Mouse (Mus musculus): Measurements from ENCODE around the gene Hist1h4f. TPM values are rescaled to one million over a fixed set of nuclear protein-coding genes. Genes with fewer than 3 reads are reported as not detected.
"Not testable (repeated sequence)": the region's sequence is repeated elsewhere in the genome, so short reads cannot be mapped to it uniquely, and the experiment has no call there.

The Hist1h4f gene
- polyA plus RNA-seq, 1 experiment from 2014 or later, result 3.6 TPM

DNA sequence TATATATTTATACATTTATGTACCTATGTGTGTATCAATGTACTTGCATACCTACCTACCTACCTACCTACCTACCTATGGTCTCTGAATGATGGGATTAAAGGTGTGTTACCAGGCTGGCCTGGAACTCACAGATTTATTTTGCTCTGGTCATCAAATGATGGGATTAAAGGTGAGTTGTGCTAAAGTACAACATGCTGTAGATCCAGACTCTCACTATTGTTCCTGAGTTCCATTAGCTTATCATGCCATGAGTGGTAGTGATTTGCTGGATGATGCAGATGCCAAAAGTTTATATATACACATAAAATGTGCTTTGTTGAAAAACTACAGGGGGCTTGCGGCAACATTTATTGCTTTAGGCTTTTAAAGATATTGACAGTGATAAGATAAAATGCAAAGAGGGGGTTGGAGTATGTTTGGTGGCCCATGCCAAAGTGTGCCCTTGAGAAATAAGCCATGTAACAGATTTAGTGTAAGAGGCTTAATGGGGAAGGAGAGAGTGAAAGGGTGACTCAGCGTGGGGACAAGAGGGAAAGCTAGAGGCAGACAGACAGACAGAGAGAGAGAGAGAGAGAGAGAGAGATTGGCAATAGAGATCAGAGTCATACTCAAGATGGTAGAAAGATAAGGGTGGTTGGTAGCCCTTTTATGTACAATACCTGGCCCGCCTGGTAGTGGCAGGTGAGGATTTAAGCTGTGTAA lies 14.3 kb downstream of the Hist1h4f start:
- H3K27ac ChIP-seq, result peak overlapping the region; percentile 46
- 86% methylated on average over 3 of the region's 3 CpGs for WGBS
- ATAC-seq (ENCODE audit: insufficient number of reproducible peaks, insufficient read depth, low FRiP score, low TSS enrichment, low read depth), result no peak

DNA sequence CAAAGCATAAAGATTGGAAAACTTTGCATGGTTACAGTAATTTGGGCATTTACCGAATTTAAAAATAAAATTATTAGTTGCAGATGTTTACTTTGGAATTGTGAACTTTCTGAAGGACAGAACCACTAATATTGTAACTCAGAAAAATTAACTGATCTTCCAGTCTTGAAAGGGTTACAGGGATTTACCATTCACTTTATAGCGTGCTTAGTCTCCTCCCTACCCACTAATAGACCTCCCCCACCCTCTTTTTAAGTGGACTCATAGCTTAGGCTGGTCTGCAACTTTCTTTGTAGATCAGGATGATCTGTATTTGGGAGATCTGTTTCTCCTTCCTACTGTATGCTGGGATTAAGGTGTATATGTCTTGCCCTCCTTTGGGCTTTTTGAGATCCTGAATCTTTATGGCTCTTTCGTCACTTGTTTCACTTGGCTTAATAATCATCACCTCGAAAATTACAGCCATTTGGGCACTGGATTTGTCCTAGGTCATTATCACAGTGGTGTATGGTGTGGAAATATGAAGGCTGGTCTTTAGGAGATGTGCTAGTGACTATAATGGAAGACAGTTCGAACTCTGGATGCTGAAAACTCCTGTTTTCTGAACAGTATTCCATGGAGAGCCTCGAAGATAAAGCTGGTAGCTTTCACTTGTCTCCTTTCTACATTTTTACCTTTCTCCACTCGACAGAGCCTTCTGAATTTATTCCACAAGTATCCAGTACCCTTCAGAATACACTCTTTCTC lies 15.2 kb downstream of the Hist1h4f start:
- Histone ChIP-seq H3K9ac (replicated peaks) (peak overlapping the region; percentile 72), H3K27me3 (no peaks in the 10 kb centered on the region), H3K27ac (peak overlapping the region; percentile 98), H3K36me3 (no peaks in the 10 kb centered on the region), H3K4me2 (peak overlapping the region; percentile 69), H3K4me3 (replicated peaks) (peak overlapping the region; percentile 50), H3K9me3 (no peaks in the 10 kb centered on the region), H3K4me1 (replicated peaks) (peaks cover 38% of the 10 kb centered on the region)
- no peak for ATAC-seq (ENCODE audit: insufficient number of reproducible peaks, insufficient read depth, low FRiP score, low TSS enrichment, low read depth)
- 21% methylated on average over 7 of the region's 7 CpGs for WGBS

More for the DNA sequence above, 14.3 kb downstream of the Hist1h4f start:
- no peaks in the 10 kb centered on the region for H3K9me3 ChIP-seq
- peaks cover 36% of the 10 kb centered on the region for H3K4me1 ChIP-seq (replicated peaks)
- H3K4me3 ChIP-seq (replicated peaks), result peak overlapping the region; percentile 50
- no peaks in the 10 kb centered on the region for H3K27me3 ChIP-seq
- H3K36me3 ChIP-seq, result no peaks in the 10 kb centered on the region
- peak overlapping the region; percentile 69 for H3K4me2 ChIP-seq
- no peak overlapping the region; the same call in 1 of the 2 replicates for H3K9ac ChIP-seq (replicated peaks)

DNA sequence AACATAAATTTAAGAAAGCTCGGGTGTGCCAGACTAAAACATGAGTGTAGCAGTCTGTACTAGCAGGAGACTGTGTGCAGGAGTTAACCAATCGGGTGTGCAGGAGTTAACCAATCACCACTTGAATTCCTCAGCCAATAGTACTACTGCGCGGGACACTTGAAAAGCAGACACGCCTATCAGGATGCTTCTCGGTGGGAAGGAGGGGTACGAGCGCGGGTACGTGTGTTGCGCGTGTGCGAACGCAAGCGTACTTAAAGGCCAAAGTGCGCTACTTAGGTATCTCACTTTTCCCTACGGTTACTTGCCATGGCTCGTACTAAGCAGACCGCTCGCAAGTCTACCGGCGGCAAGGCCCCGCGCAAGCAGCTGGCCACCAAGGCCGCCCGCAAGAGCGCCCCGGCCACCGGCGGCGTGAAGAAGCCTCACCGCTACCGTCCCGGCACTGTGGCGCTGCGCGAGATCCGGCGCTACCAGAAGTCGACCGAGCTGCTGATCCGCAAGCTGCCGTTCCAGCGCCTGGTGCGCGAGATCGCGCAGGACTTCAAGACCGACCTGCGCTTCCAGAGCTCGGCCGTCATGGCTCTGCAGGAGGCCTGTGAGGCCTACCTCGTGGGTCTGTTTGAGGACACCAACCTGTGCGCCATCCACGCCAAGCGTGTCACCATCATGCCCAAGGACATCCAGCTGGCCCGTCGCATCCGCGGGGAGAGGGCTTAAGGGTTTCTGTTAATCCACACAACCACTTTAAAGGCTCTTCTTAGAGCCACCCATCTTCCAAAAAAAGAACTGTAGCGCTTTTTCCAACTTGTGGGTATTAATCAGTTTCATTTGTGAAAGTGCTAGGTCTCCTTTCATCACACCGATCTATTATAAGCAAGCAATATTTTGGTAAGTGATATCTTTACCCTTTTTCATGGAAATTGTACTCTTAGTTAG lies 16.0 kb downstream of the Hist1h4f start, which contains the start of gene Hist1h3g:
Hist1h3g (plus strand) TSS at position 286 of the 939 bp plus-strand sequence.
- not testable (repeated sequence) for H3K27me3 ChIP-seq, H3K36me3 ChIP-seq, H3K9me3 ChIP-seq
- H3K27ac ChIP-seq, result peak within 1 kb of the TSS; percentile 98
- peak within 1 kb of the TSS; percentile 72 for H3K9ac ChIP-seq (replicated peaks)
- H3K4me3 ChIP-seq (replicated peaks), result peak within 1 kb of the TSS; percentile 50
- under 1% methylated on average over 34 of the region's 62 CpGs for WGBS
- H3K4me1 ChIP-seq (replicated peaks), result peaks cover 38% of the 10 kb centered on the region
- peak; percentile 94 for ATAC-seq (ENCODE audit: insufficient number of reproducible peaks, insufficient read depth, low FRiP score, low TSS enrichment, low read depth)
- peak within 1 kb of the TSS; percentile 69 for H3K4me2 ChIP-seq

DNA sequence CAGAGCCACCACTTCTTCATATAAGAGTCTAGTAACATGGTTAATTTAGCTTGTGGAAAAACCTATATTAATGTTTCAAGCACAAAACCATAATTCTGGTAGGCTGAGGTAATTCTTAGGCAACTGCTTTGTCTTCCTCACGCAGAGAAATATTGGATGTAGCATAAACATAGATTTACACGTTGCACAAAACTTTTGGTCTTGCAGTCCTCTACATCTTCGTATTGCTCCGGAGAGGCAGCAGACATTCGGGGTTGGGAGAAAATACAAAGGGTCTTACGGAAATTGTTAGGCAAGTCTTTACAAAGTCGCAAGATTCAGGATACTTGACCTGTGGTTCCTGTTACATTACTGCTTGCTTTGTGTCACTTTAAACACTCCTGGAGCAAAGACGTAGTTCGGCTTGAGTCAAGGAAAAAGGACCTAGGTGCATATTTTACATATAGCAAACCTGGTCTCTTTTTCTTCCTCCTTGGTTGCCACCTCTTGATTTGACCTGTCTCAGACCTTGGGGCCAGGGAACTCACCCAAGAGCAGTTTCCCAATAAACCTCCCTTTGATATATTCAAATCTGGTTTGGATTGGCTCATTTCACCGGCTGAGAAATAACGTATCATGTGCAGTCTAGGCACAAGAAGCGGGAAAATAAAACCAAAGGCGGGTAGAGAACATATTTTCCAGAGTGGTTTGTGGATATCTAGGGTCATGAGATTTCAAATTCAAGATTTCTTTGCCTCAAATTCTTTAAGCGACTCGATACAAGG lies 16.9 kb downstream of the Hist1h4f start:
- Histone ChIP-seq H3K9me3 (no peaks in the 10 kb centered on the region), H3K9ac (replicated peaks) (peak overlapping the region; percentile 66), H3K4me1 (replicated peaks) (peaks cover 38% of the 10 kb centered on the region), H3K4me3 (replicated peaks) (peak overlapping the region; percentile 50), H3K36me3 (no peaks in the 10 kb centered on the region), H3K27ac (peak overlapping the region; percentile 98), H3K27me3 (no peaks in the 10 kb centered on the region), H3K4me2 (peak overlapping the region; percentile 69)
- peak; percentile 0; the same call in 1 of the 2 replicates for ATAC-seq (ENCODE audit: insufficient number of reproducible peaks, insufficient read depth, low FRiP score, low TSS enrichment, low read depth)
- WGBS, result under 1% methylated on average over 15 of the region's 15 CpGs

DNA sequence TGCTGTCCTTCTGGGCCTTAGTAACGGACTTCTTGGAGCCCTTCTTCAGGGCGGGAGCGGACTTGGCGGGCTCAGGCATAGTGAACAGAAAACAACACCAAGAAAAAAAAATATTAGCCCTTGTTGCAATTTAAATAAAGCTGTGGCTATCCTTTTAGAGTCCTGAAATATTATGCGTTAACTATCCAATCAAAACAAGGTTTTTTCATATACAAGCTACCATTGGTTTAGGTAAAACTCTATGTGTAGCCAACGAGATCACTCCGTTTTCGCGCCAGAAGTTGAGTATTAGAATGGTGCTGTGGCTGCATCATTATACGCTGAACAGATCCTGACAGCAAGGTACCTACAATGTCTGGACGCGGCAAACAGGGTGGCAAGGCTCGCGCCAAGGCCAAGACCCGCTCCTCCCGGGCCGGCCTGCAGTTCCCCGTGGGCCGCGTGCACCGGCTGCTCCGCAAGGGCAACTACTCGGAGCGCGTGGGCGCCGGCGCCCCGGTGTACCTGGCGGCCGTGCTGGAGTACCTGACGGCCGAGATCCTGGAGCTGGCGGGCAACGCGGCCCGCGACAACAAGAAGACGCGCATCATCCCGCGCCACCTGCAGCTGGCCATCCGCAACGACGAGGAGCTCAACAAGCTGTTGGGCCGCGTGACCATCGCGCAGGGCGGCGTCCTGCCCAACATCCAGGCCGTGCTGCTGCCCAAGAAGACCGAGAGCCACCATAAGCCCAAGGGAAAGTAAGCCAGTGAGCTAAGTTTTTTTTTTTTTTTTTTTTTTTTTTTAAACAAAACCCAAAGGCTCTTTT lies 17.7 kb downstream of the Hist1h4f start, which contains the start of gene Hist1h2af:
Hist1h2af (plus strand) TSS at position 347 of the 808 bp plus-strand sequence.
- peak within 1 kb of the TSS; percentile 98 for H3K27ac ChIP-seq
- H3K4me2 ChIP-seq, result peak within 1 kb of the TSS; percentile 69
- H3K27me3 ChIP-seq, H3K36me3 ChIP-seq, H3K9me3 ChIP-seq: not testable (repeated sequence)
- peak within 1 kb of the TSS; percentile 50 for H3K4me3 ChIP-seq (replicated peaks)
- peak; percentile 11; the same call in 1 of the 2 replicates for ATAC-seq (ENCODE audit: insufficient number of reproducible peaks, insufficient read depth, low FRiP score, low TSS enrichment, low read depth)
- H3K4me1 ChIP-seq (replicated peaks), result peaks cover 42% of the 10 kb centered on the region
- under 1% methylated on average over 28 of the region's 53 CpGs for WGBS
- peak within 1 kb of the TSS; percentile 82 for H3K9ac ChIP-seq (replicated peaks)

DNA sequence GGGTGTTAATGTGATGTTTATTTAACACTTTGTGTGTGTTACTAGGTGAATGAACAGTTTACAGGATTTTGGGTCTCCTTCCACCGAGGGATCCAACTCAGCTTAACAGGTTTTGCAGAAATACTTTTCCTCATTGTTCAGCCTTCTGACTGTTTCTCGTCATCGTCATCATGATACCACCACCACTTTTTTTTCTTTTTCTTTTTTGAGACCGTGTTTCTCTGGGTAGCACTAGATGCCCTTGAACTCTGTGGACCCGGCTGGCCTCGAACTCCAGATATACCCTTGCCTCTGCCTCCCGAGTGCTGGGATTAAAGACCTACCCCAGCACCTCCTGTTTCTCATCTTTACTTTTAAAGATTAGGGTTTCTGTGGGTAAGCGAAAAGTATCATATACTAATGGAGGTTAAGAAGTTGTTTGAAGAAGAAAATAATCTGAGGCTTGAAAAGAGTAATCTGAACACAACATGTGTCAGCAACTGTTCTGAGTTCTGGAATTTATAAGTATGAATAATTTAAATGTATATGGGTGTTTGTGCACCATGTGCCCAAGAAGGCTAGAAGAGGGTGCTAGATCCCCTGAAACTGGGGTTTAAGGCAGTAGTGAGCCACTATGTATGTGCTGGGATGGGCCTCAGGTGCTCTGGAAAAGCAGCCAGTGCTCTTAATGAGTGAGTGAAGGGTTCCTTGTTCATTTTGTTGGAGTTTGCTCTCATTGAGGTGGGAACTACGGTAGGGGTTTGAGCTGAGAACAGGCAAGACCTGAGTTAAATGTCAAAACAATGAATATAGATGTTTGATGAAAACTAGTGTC lies 19.0 kb downstream of the Hist1h4f start:
- Histone ChIP-seq H3K36me3 (no peaks in the 10 kb centered on the region), H3K9ac (replicated peaks) (peak overlapping the region; percentile 82), H3K4me2 (peak overlapping the region; percentile 69), H3K27ac (peak overlapping the region; percentile 98), H3K27me3 (no peaks in the 10 kb centered on the region), H3K4me3 (replicated peaks) (peak overlapping the region; percentile 50), H3K4me1 (replicated peaks) (peaks cover 36% of the 10 kb centered on the region), H3K9me3 (no peaks in the 10 kb centered on the region)
- WGBS, result 21% methylated on average over 9 of the region's 9 CpGs
- no peak for ATAC-seq (ENCODE audit: insufficient number of reproducible peaks, insufficient read depth, low FRiP score, low TSS enrichment, low read depth)

DNA sequence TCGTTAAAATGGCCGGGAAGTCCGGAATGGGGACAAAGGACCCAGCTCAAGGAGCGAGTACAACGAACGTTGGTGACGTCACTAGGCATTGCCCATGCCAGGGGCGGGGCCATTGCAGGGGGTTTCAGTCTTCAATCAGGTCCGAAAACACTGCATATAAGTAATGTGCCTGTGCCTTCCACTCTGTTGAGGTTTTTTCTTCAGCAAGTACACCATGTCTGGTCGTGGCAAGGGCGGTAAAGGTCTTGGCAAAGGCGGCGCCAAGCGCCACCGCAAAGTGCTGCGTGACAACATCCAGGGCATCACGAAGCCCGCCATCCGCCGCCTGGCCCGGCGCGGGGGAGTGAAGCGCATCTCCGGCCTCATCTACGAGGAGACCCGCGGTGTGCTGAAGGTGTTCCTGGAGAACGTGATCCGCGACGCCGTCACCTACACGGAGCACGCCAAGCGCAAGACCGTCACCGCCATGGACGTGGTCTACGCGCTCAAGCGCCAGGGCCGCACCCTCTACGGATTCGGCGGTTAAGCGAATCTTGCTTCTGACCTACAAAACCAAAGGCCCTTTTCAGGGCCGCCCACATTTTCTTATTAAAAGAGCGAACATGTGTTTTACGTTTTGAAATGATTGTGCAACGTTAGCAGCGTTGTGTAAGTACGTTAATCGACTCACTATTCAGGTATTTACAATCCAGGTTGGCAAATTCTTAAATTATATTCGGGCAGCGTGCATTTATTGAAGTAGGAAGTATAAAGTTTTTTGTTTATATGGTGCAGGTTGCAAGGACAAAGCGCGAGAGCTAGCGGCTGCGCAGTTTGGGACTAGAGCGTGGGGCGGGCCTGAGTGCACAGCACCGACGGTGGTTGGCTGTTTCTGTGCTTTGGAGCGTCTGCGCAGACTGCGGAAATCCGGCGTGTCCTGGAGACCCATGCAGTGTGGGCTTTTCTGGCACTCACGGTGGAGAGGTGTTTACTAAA lies 20.3 kb downstream of the Hist1h4f start, which contains the start of gene Hist1h4h:
Hist1h4h (plus strand) TSS at position 150 of the 975 bp plus-strand sequence.
- Histone ChIP-seq H3K36me3 (no peaks in the 10 kb centered on the region), H3K4me2 (peak within 1 kb of the TSS; percentile 69), H3K9ac (replicated peaks) (peak within 1 kb of the TSS; percentile 82), H3K9me3 (no peaks in the 10 kb centered on the region), H3K4me3 (replicated peaks) (peak within 1 kb of the TSS; percentile 50), H3K4me1 (replicated peaks) (peaks cover 27% of the 10 kb centered on the region), H3K27ac (peak within 1 kb of the TSS; percentile 98), H3K27me3 (no peaks in the 10 kb centered on the region)
- under 1% methylated on average over 65 of the region's 70 CpGs for WGBS
- peak; percentile 78 for ATAC-seq (ENCODE audit: insufficient number of reproducible peaks, insufficient read depth, low FRiP score, low TSS enrichment, low read depth)

DNA sequence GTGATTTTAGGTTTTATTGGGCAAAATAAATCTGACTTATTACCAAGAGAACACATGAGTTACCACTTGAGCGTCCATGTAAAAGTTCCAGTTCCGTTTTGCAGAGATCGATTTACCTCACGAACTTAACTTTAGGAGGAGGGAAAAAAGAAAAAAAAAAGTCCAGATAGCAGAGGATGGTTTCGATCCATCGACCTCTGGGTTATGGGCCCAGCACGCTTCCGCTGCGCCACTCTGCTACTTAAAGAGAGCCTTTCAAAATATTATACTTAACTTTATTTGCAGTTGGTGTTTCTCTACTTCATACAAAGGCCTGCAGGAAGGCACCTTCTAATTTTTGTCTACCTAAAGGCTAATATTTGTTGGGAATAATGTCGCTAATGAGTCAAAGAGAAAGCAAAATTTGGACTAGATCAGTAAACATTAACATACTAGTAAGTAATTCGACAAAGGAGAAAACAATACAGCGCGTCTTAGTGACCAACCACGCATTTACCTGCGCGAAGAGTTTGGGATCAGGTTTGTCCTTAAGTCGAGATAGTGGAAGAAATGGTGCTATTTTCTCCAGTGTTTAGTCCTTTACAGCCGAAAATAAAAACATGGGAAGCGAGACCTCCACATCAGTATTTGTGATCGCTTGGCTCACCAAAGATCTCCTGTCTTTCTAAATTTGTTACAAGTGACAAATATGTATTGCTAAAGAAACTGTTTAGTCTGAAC lies 21.1 kb downstream of the Hist1h4f start:
- Histone ChIP-seq H3K4me3 (replicated peaks) (peak overlapping the region; percentile 50), H3K9me3 (no peaks in the 10 kb centered on the region), H3K36me3 (no peaks in the 10 kb centered on the region), H3K4me1 (replicated peaks) (peaks cover 29% of the 10 kb centered on the region), H3K27ac (peak overlapping the region; percentile 98), H3K4me2 (peak overlapping the region; percentile 69), H3K9ac (replicated peaks) (peak overlapping the region; percentile 82), H3K27me3 (no peaks in the 10 kb centered on the region)
- under 1% methylated on average over 20 of the region's 20 CpGs for WGBS
- ATAC-seq (ENCODE audit: insufficient number of reproducible peaks, insufficient read depth, low FRiP score, low TSS enrichment, low read depth), result no peak

All from limb, embryonic 12.5 days (tissue).